Mouse (Mus musculus) limb, embryonic 13.5 days (tissue): ENCODE measurements around the gene Rnf222. TPM values are rescaled to one million over a fixed set of nuclear protein-coding genes. Genes with fewer than 3 reads are reported as not detected.

Experiments used
- ATAC-seq: fragments of 200-750 bp; cut with Nextera tagmentation; 2 replicates; pipeline ENCODE4 v1.8.0; 2017; ENCODE audit warnings: low read depth, moderate number of reproducible peaks, moderate TSS enrichment; ENCODE audit not compliant: low FRiP score
- H3K27ac ChIP-seq: fragments of 300-500 bp; sonication (generic); 2 replicates; pipeline ENCODE4 v1.5.1; 2015; ENCODE audit warnings: inconsistent platforms, mild to moderate bottlenecking, moderate library complexity
- H3K27me3 ChIP-seq: fragments of 300-500 bp; sonication (generic); 2 replicates; pipeline ENCODE4 v1.6.1; 2015; ENCODE audit warnings: mild to moderate bottlenecking, inconsistent platforms
- H3K36me3 ChIP-seq: fragments of 300-500 bp; sonication (generic); 2 replicates; pipeline ENCODE4 v1.6.1; 2015; ENCODE audit warnings: inconsistent platforms, mild to moderate bottlenecking, moderate library complexity
- H3K4me1 ChIP-seq: fragments of 300-500 bp; sonication (generic); 2 replicates; pipeline ENCODE4 v1.6.1; 2015; ENCODE audit warnings: inconsistent platforms
- H3K4me2 ChIP-seq: fragments of 300-500 bp; sonication (generic); replicated peaks from 2 replicates; pipeline ENCODE4 v1.6.1; 2015; ENCODE audit warnings: inconsistent platforms, mild to moderate bottlenecking, moderate library complexity
- H3K4me3 ChIP-seq: fragments of 300-500 bp; sonication (generic); 2 replicates; pipeline ENCODE4 v1.5.1; 2015; ENCODE audit warnings: moderate library complexity, mild to moderate bottlenecking, inconsistent platforms
- H3K9ac ChIP-seq: fragments of 300-500 bp; sonication (generic); 2 replicates; pipeline ENCODE4 v1.6.1; 2015; ENCODE audit warnings: mild to moderate bottlenecking, inconsistent platforms
- H3K9me3 ChIP-seq: fragments of 300-500 bp; sonication (generic); 2 replicates; pipeline ENCODE4 v1.6.1; 2016; ENCODE audit warnings: inconsistent platforms
- WGBS: fragments of 180-500 bp; shearing (Covaris S2); methylation state at CpG from one replicate; pipeline ENCODE4 v1.1.7; 2015; 5-methylcytosine and 5-hydroxymethylcytosine counted together
- polyA plus RNA-seq: library from polyadenylated mRNA; unstranded; fragments of >200 nt; fragmentation: Nextera tagmentation; extraction: Ambion mirVana; gene quantifications from 2 replicates; pipeline ENCODE4 v1.2.1, GENCODE M21; 2015

Gene Rnf222
- polyA plus RNA-seq, 1 experiment from 2014 or later, result 0.23 TPM

DNA sequence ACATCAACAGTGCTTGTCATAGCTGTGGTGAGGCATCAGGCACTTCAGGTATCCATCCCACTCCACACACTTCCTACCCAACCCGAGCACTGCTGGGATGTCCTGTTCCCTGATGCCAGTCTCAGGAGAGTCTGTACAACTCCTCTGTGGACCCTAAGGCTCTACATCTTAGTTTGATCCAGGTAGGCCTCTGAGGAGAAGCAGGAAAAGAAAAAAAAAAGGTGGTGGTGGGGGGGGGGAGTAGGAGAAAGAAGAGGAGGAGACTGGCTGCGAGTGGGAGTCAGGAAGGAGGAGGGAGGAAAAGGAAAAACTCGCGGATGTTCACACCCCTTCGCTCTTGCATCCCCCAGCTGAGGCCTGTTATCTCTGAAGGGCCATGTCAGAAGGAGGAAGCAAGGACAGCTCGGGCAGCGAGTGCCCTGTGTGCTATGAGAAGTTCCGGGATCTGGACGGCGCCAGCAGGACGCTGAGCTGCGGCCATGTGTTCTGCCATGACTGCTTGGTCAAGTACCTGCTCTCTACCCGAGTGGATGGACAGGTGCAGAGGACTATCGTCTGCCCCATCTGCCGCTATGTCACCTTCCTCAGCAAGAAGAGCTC, 4.0 kb downstream of the Rnf222 start:
- no peaks in the 10 kb centered on the region for H3K27me3 ChIP-seq
- H3K4me1 ChIP-seq, result no peaks in the 10 kb centered on the region
- H3K4me3 ChIP-seq, result no peak overlapping the region
- H3K27ac ChIP-seq, result no peak overlapping the region
- H3K9me3 ChIP-seq, result no peaks in the 10 kb centered on the region
- WGBS, result 68% methylated on average over 15 of the region's 15 CpGs
- 0 out of 2 replicates have a peak overlapping the region, but pooled peaks have one; percentile 8 for H3K9ac ChIP-seq
- ATAC-seq, result no peak
- no peaks in the 10 kb centered on the region for H3K36me3 ChIP-seq
- no peak overlapping the region for H3K4me2 ChIP-seq

DNA sequence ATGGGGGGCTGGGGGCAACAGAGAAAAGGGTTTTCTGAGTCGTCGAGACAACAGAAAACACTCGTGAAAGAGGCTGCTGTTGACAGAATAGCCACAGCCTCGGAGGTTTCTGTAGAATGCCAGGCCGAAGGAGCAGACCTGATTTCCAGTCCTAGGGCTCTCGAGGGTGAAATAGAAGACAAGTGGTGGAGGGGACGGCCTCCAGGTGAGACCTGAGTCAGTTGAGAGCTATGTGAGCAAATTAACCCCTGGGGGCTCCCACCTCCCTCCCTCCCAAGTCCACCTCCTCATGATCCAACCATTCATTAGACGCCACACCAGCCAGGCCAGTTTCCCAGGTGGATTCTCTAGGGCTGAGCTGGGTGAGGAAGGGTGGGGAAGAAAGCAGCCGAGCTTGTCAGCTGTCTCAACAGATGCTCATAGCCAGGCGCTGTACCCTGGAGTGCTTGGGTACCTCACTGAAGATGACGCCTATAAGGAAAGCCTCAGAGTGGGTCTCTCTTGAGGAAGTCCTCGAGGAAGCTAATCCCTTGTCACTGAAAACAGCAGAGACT, 5.6 kb downstream of the Rnf222 start:
- Histone ChIP-seq H3K4me1 (no peaks in the 10 kb centered on the region), H3K4me3 (no peak overlapping the region), H3K4me2 (no peak overlapping the region), H3K27me3 (0 out of 2 replicates have a peak, but pooled peaks cover 2% of the 10 kb centered on the region), H3K9me3 (no peaks in the 10 kb centered on the region), H3K9ac (no peak overlapping the region; the same call in 1 of the 2 replicates), H3K27ac (no peak overlapping the region), H3K36me3 (no peaks in the 10 kb centered on the region)
- ATAC-seq, result no peak
- 66% methylated on average over 12 of the region's 12 CpGs for WGBS

GRCm38 (mm10) chr11:68896247-68896646, 7.9 kb downstream of the Rnf222 start:
- Histone ChIP-seq H3K4me3 (no peak overlapping the region), H3K36me3 (no peaks in the 10 kb centered on the region), H3K9ac (no peak overlapping the region), H3K27me3 (0 out of 2 replicates have a peak, but pooled peaks cover 5% of the 10 kb centered on the region), H3K9me3 (no peaks in the 10 kb centered on the region), H3K4me2 (no peak overlapping the region), H3K4me1 (0 out of 2 replicates have a peak, but pooled peaks cover 3% of the 10 kb centered on the region), H3K27ac (no peak overlapping the region)
- ATAC-seq, result no peak
- 92% methylated on average over 5 of the region's 5 CpGs for WGBS

GRCm38 (mm10) chr11:68897120-68897519, 8.8 kb downstream of the Rnf222 start:
- WGBS, result 56% methylated on average over 4 of the region's 4 CpGs
- H3K27ac ChIP-seq, result no peak overlapping the region

GRCm38 (mm10) chr11:68897838-68898237, 9.5 kb downstream of the Rnf222 start:
- 75% methylated on average over 6 of the region's 6 CpGs for WGBS
- Histone ChIP-seq H3K9me3 (no peaks in the 10 kb centered on the region), H3K4me1 (peaks cover 9% of the 10 kb centered on the region), H3K36me3 (peaks cover 6% of the 10 kb centered on the region), H3K4me3 (no peak overlapping the region), H3K27ac (no peak overlapping the region), H3K27me3 (0 out of 2 replicates have a peak, but pooled peaks cover 5% of the 10 kb centered on the region), H3K4me2 (no peak overlapping the region), H3K9ac (no peak overlapping the region)
- ATAC-seq, result no peak

More at GRCm38 (mm10) chr11:68897120-68897519, 8.8 kb downstream of the Rnf222 start:
- H3K27me3 ChIP-seq, result 0 out of 2 replicates have a peak, but pooled peaks cover 5% of the 10 kb centered on the region
- no peak overlapping the region for H3K4me3 ChIP-seq
- H3K4me2 ChIP-seq, result no peak overlapping the region
- 0 out of 2 replicates have a peak, but pooled peaks cover 3% of the 10 kb centered on the region for H3K4me1 ChIP-seq
- H3K9ac ChIP-seq, result no peak overlapping the region
- no peaks in the 10 kb centered on the region for H3K9me3 ChIP-seq
- ATAC-seq, result no peak
- no peaks in the 10 kb centered on the region for H3K36me3 ChIP-seq

DNA sequence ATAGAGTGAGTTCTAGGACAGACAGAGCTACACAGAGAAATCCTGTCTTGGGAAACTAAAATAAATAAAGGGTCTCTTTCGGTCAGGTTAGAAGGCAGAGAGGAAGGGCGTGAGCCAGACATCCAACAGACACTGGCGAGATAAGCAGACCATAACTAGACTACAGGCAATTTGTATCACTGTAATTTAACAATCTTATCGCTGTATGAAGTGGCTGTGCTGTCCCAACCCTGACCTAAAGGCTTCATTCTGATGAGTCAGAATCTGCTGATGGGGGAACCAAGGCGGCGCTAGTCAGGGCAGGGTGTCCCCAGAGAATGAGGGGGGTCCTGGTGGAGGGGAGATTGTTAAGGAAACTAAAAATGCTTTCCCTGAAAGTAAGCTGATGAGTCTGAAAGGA, 10.4 kb downstream of the Rnf222 start:
- Histone ChIP-seq H3K27ac (no peak overlapping the region), H3K9me3 (no peaks in the 10 kb centered on the region), H3K36me3 (peaks cover 15% of the 10 kb centered on the region), H3K4me2 (no peak overlapping the region), H3K27me3 (0 out of 2 replicates have a peak, but pooled peaks cover 5% of the 10 kb centered on the region), H3K4me3 (no peak overlapping the region), H3K4me1 (peaks cover 14% of the 10 kb centered on the region), H3K9ac (no peak overlapping the region)
- no peak for ATAC-seq
- 96% methylated on average over 6 of the region's 6 CpGs for WGBS

GRCm38 (mm10) chr11:68899815-68900214, 11.5 kb downstream of the Rnf222 start:
- peaks cover 25% of the 10 kb centered on the region for H3K36me3 ChIP-seq
- no peak overlapping the region for H3K4me2 ChIP-seq
- WGBS, result 88% methylated on average over 8 of the region's 8 CpGs
- 0 out of 2 replicates have a peak, but pooled peaks cover 5% of the 10 kb centered on the region for H3K27me3 ChIP-seq
- no peak overlapping the region for H3K9ac ChIP-seq
- H3K27ac ChIP-seq, result no peak overlapping the region
- peaks cover 14% of the 10 kb centered on the region for H3K4me1 ChIP-seq
- H3K4me3 ChIP-seq, result no peak overlapping the region
- H3K9me3 ChIP-seq, result no peaks in the 10 kb centered on the region
- no peak for ATAC-seq

- Histone ChIP-seq H3K36me3 (peaks cover 35% of the 10 kb centered on the region), H3K4me1 (peaks cover 14% of the 10 kb centered on the region), H3K9me3 (no peaks in the 10 kb centered on the region), H3K27me3 (0 out of 2 replicates have a peak, but pooled peaks cover 5% of the 10 kb centered on the region), H3K4me3 (peak overlapping the region; percentile 98), H3K9ac (peak overlapping the region; percentile 69), H3K27ac (no peak overlapping the region), H3K4me2 (peak overlapping the region; percentile 70)
- peak; percentile 38; the same call in 1 of the 2 replicates for ATAC-seq
- WGBS, result 26% methylated on average over 31 of the region's 31 CpGs
Measured at GRCm38 (mm10) chr11:68900519-68901350, 12.4 kb downstream of the Rnf222 start.

DNA sequence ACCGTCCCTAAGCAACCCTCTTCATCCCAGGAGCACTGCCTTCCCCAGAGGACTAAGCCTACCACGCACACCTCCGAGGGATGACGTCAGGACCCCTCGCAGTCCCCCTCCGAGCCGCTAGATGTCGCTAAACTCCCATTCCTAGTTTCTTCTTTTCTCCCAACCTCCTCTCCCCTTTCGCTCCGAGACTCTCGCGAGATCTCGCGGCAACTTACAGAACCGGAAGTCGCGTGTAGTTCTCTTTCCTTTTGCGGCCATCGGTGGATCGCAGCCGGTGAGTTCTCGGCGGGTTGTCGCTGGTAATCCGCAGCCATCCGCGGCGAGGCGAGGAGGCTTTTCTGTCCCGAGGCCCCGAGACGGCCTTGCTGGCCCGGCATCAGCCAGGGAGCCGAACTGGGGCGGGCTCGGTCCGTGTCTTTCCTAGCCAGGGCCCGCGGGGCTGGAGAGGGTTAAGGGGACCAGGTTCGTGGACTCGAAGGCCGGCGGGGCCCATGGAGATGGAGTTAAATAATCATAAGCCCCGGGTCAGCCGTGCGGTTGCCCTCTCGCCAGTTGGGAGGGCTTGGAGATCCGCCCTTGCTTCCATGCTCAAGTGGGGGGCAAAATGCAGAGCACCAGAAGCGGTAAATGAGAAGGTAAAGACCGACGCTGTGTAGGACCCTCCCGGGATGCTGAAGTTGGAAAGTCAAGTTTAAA, 13.1 kb downstream of the Rnf222 start, which contains the start of gene Rpl26:
TSS of gene Rpl26 (plus strand) at position 233 of the 696 bp plus-strand sequence.
- Histone ChIP-seq H3K27ac (peak within 1 kb of the TSS; percentile 93), H3K27me3 (0 out of 2 replicates have a peak, but pooled peaks cover 5% of the 10 kb centered on the region), H3K36me3 (peaks cover 42% of the 10 kb centered on the region), H3K9me3 (no peaks in the 10 kb centered on the region), H3K4me1 (peaks cover 14% of the 10 kb centered on the region), H3K4me2 (peak within 1 kb of the TSS; percentile 83), H3K9ac (peak within 1 kb of the TSS; percentile 100), H3K4me3 (peak within 1 kb of the TSS; percentile 98)
- WGBS, result under 1% methylated on average over 52 of the region's 52 CpGs
- ATAC-seq, result peak; percentile 86

GRCm38 (mm10) chr11:68902047-68902364, 13.7 kb downstream of the Rnf222 start:
- Histone ChIP-seq H3K4me3 (peak overlapping the region; percentile 98), H3K27me3 (0 out of 2 replicates have a peak, but pooled peaks cover 5% of the 10 kb centered on the region), H3K27ac (peak overlapping the region; percentile 93; the same call in 1 of the 2 replicates), H3K4me1 (peaks cover 14% of the 10 kb centered on the region), H3K9ac (peak overlapping the region; percentile 100), H3K36me3 (peaks cover 47% of the 10 kb centered on the region), H3K9me3 (no peaks in the 10 kb centered on the region), H3K4me2 (peak overlapping the region; percentile 83)
- ATAC-seq, result no peak
- under 1% methylated on average over 10 of the region's 10 CpGs for WGBS

DNA sequence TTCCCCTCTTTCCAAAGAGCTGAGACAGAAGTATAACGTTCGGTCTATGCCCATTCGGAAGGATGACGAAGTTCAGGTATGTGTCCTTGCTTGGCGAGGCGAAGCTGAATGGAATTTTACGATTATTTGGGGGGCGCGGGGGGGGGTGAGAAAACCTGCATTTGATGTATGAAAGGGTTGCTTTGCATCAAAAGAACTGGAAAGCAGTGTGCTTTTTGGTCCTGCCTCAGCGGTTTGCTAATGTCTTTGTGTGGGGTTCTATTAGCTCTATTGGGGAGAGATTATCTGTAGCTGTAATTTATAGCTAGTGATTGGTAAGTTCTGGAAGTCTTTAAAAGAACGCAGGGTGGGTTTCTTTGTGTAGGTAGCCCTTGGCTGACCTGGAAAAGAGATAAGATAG, 14.0 kb downstream of the Rnf222 start:
- Histone ChIP-seq H3K9me3 (no peaks in the 10 kb centered on the region), H3K4me1 (peaks cover 14% of the 10 kb centered on the region), H3K27me3 (0 out of 2 replicates have a peak, but pooled peaks cover 5% of the 10 kb centered on the region), H3K4me2 (peak overlapping the region; percentile 83), H3K27ac (peak overlapping the region; percentile 39; the same call in 1 of the 2 replicates), H3K4me3 (peak overlapping the region; percentile 98), H3K36me3 (peaks cover 47% of the 10 kb centered on the region), H3K9ac (peak overlapping the region; percentile 100)
- 3% methylated on average over 11 of the region's 11 CpGs for WGBS
- no peak for ATAC-seq
